Mouse (Mus musculus) hindbrain, embryonic 10.5 days (tissue): Measurements from ENCODE around the gene Crxos. TPM values are rescaled to one million over a fixed set of nuclear protein-coding genes. Genes with fewer than 3 reads are reported as not detected.
"Not testable (repeated sequence)": the region's sequence is repeated elsewhere in the genome, so short reads cannot be mapped to it uniquely, and the experiment has no call there.

Experiments
- DNase-seq: peaks from one replicate; pipeline ENCODE4 v3.0.0-alpha.2; 2017; ENCODE audit warnings: low spot score
- H3K27ac ChIP-seq: fragments of 300-500 bp; sonication (generic); 2 replicates; pipeline ENCODE4 v1.5.1; 2016; ENCODE audit warnings: mild to moderate bottlenecking, moderate library complexity
- H3K27me3 ChIP-seq: fragments of 300-500 bp; sonication (generic); 2 replicates; pipeline ENCODE4 v1.6.1; 2016; ENCODE audit warnings: mild to moderate bottlenecking; ENCODE audit not compliant: poor library complexity, insufficient read depth, severe bottlenecking
- H3K36me3 ChIP-seq: fragments of 300-500 bp; sonication (generic); 2 replicates; pipeline ENCODE4 v1.6.1; 2016; ENCODE audit warnings: mild to moderate bottlenecking, moderate library complexity
- H3K4me1 ChIP-seq: fragments of 300-500 bp; sonication (generic); replicated peaks from 2 replicates; pipeline ENCODE4 v1.6.1; 2016; ENCODE audit warnings: mild to moderate bottlenecking
- H3K4me3 ChIP-seq: fragments of 300-500 bp; sonication (generic); 2 replicates; pipeline ENCODE4 v1.5.1; 2016; ENCODE audit warnings: mild to moderate bottlenecking, moderate library complexity
- H3K9me3 ChIP-seq: fragments of 300-500 bp; sonication (generic); 2 replicates; pipeline ENCODE4 v1.6.1; 2016; ENCODE audit warnings: mild to moderate bottlenecking, moderate library complexity
- WGBS: fragments of 180-500 bp; shearing (Covaris S2); methylation state at CpG from one replicate; pipeline ENCODE4 v1.1.7; 2016; 5-methylcytosine and 5-hydroxymethylcytosine counted together
- polyA plus RNA-seq: library from polyadenylated mRNA; unstranded; fragments of >200 nt; fragmentation: Nextera tagmentation; extraction: Ambion mirVana; gene quantifications from 2 replicates; pipeline ENCODE4 v1.2.1, GENCODE M21; 2016

Crxos gene
- polyA plus RNA-seq, 1 experiment from 2014 or later = not detected

DNA sequence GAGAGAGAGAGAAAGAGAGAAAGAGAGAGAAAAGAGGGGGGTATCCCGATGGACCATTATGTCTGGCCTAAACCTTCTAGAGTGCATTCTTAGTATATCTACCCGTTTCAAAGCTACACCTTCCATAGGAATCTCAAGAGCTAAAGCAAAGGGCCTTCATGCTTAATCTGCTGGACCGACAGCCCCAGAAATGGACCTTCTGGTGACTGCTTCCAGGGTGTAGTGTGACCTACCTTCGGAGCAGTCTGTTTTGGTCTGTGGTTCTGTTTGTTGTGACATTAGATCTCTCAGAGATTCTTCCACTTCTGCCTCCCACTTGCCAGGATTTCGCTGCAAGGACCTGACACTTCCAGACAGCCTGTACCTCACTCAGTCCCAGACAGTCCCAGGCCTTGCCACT lies 28.1 kb downstream of the Crxos start:
- DNase-seq = no peak
- Histone ChIP-seq H3K4me3 (no peak overlapping the region), H3K36me3 (no peaks in the 10 kb centered on the region), H3K27ac (no peak overlapping the region), H3K9me3 (no peaks in the 10 kb centered on the region), H3K27me3 (no peaks in the 10 kb centered on the region), H3K4me1 (peaks cover 3% of the 10 kb centered on the region; the same call in 1 of the 2 replicates)
- WGBS = 85% methylated on average over 5 of the region's 5 CpGs

DNA sequence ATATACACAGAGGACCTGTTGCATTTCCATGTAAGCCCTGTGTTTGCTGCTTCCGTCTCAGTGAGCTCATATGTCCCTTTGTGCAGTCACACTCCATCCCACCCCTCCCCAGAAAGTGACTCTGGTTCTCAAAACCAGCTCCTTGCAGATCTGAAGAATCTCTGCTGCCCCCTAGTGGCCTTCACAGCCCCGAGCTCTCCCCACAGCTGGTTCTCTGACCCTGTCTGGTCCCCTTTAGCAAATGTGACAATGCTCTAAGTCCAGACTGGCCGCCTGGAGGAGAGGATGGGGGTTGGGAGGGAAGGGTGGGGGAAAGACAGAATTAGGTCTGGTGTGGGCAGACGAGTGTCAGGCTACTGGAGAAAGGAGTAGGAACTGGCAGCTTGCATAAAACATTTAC lies 29.8 kb downstream of the Crxos start:
- H3K4me3 ChIP-seq = no peak overlapping the region
- H3K27ac ChIP-seq = no peak overlapping the region
- 0% methylated on average over 4 of the region's 4 CpGs for WGBS

DNA sequence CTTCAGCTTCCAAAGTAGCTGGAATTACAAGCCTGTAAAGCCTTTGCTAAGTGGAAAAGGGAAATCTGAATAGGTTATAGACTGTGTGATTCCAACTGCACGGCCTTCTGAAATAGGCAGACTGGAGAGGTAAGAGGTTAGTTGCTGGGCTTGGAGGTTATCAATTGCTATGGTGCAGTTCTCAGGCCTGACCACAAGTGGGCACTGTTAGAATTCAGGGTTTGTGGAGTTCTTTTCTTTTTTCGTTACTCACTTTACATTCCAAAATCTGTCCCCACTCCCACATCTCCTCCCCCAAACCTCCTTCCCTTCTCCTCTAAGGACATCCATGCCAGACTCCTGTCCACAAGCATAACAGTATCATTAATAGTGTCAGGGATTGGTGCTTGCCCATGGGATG lies 31.8 kb downstream of the Crxos start:
- WGBS = 55% methylated on average over 2 of the region's 2 CpGs
- no peaks in the 10 kb centered on the region for H3K9me3 ChIP-seq
- H3K27me3 ChIP-seq = no peaks in the 10 kb centered on the region
- peaks cover 34% of the 10 kb centered on the region for H3K36me3 ChIP-seq
- H3K4me3 ChIP-seq = no peak overlapping the region
- DNase-seq = peak; percentile 40
- H3K4me1 ChIP-seq = peaks cover 3% of the 10 kb centered on the region; the same call in 1 of the 2 replicates
- no peak overlapping the region for H3K27ac ChIP-seq

More for the DNA sequence above, 29.8 kb downstream of the Crxos start:
- H3K36me3 ChIP-seq = peaks cover 13% of the 10 kb centered on the region
- peaks cover 3% of the 10 kb centered on the region; the same call in 1 of the 2 replicates for H3K4me1 ChIP-seq
- no peaks in the 10 kb centered on the region for H3K9me3 ChIP-seq
- peak; percentile 88 for DNase-seq
- H3K27me3 ChIP-seq = no peaks in the 10 kb centered on the region

DNA sequence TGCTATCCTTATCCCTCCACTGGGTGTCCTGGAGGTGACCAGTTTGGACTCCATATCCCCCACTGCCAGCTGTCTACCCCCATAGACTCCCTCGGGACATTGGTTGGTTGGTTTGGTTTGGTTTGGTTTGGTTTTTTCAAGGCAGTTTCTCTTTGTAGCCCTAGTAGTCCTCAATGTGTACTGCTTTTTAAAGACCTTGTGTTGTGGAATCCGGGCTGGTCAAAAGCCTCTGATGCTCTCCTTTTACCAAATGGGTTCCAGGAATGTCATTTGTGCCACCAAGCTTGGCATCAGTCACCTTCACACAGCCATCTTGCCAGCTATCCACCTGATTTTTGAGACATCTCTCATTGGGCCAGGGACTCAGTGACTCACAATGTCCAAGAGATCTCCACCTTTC lies 32.3 kb downstream of the Crxos start:
- no peak for DNase-seq
- no peak overlapping the region for H3K4me3 ChIP-seq

DNA sequence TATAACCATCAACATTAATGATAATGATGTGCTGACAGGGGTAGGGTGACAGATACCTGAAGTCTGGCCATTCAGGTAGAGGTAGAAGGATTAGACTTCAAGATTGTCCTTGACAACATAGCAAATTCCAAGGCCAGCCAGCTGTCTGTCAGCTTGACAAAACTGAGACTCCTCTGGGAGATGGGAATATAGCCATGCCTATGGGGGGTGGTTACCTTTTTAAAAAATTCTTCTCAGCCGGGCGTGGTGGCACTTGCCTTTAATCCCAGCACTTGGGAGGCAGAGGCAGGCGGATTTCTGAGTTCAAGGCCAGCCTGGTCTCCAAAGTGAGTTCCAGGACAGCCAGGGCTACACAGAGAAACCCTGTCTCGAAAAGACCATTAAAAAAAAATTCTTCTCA lies 33.3 kb downstream of the Crxos start:
- Histone ChIP-seq H3K36me3 (peaks cover 48% of the 10 kb centered on the region), H3K4me1 (peaks cover 11% of the 10 kb centered on the region)
- H3K9me3 ChIP-seq, H3K4me3 ChIP-seq, H3K27me3 ChIP-seq, DNase-seq, H3K27ac ChIP-seq: not testable (repeated sequence)
- 86% methylated on average over 4 of the region's 4 CpGs for WGBS

More for the DNA sequence above, 32.3 kb downstream of the Crxos start:
- Histone ChIP-seq H3K4me1 (peaks cover 3% of the 10 kb centered on the region; the same call in 1 of the 2 replicates), H3K36me3 (peaks cover 39% of the 10 kb centered on the region), H3K9me3 (no peaks in the 10 kb centered on the region), H3K27me3 (no peaks in the 10 kb centered on the region), H3K27ac (no peak overlapping the region)
- 85% methylated on average over 2 of the region's 2 CpGs for WGBS

DNA sequence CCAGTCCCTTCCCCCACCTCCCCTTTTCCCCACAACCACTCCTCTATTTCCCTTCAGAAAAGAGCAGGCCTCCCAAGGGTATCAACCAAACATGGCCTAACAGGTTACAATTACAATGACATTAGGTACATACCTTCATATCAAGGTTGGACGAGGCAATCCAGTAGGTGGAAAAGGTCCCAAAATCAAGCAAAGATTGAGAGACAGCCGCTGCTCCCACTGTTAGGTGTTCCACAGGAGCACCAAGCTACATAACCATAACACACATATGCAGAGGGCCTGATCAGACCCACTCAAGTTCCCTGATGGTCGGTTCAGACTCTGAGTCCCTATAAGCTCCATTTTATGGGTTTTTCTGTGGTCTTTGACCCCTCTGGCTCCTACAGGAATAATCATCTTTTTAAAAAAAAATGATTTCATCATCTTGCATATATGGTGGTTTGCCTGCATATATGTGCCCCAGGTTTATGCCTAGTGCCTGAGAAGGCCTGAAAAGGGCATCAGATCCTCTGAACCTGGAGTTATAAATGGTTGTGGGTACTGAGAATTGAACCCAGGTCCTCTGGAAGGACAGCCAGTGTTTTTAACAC lies 33.8 kb downstream of the Crxos start:
- H3K27ac ChIP-seq = no peak overlapping the region
- no peaks in the 10 kb centered on the region for H3K27me3 ChIP-seq
- WGBS = 90% methylated on average over 3 of the region's 3 CpGs
- no peak for DNase-seq
- H3K4me3 ChIP-seq = no peak overlapping the region
- H3K4me1 ChIP-seq = peaks cover 16% of the 10 kb centered on the region
- no peaks in the 10 kb centered on the region for H3K9me3 ChIP-seq
- peaks cover 50% of the 10 kb centered on the region for H3K36me3 ChIP-seq

DNA sequence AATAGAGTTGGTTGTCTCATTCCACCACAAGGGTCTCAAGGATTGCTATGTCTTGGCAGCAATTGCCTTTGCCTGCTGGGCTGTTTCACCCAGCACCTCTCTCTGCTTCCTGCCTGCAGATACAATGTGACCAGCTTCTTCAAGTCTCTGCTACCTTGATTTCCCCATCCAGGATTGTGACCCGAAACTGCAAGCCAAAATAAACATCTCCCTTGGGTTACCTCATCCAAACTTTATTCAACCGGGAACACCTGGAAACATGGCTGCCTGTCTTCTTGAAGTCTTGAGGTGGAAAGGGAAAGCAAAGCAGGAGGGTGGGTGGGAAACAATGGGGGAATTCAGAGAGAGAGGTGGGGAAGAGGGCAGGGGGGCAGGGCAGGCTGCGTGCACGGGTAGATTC lies 34.6 kb downstream of the Crxos start:
- DNase-seq = no peak
- Histone ChIP-seq H3K27ac (no peak overlapping the region), H3K36me3 (peaks cover 50% of the 10 kb centered on the region), H3K4me3 (no peak overlapping the region), H3K4me1 (peaks cover 21% of the 10 kb centered on the region), H3K9me3 (no peaks in the 10 kb centered on the region), H3K27me3 (no peaks in the 10 kb centered on the region)
- WGBS = 76% methylated on average over 4 of the region's 4 CpGs

DNA sequence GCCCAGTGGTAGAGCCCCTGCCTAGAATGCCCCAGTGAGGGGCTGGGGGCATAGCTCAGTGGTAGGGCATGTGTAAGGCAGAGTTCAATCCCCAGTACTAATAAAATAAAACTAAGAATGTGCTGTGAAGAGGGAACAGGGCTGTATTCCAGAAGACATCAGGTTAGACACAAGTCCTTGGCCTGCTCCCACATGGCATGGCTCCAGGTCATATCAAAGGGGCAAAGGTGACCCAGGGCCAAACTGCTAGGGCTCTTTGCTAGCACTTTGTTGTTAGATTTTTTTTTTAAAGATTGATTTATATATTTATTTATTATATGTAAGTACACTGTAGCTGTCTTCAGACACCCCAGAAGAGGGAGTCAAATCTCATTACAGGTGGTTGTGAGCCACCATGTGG lies 36.0 kb downstream of the Crxos start:
- H3K27ac ChIP-seq = no peak overlapping the region
- H3K4me1 ChIP-seq = peaks cover 23% of the 10 kb centered on the region
- peaks cover 50% of the 10 kb centered on the region for H3K36me3 ChIP-seq
- DNase-seq = no peak
- no peaks in the 10 kb centered on the region for H3K9me3 ChIP-seq
- H3K27me3 ChIP-seq = peaks cover 3% of the 10 kb centered on the region
- no peak overlapping the region for H3K4me3 ChIP-seq

DNA sequence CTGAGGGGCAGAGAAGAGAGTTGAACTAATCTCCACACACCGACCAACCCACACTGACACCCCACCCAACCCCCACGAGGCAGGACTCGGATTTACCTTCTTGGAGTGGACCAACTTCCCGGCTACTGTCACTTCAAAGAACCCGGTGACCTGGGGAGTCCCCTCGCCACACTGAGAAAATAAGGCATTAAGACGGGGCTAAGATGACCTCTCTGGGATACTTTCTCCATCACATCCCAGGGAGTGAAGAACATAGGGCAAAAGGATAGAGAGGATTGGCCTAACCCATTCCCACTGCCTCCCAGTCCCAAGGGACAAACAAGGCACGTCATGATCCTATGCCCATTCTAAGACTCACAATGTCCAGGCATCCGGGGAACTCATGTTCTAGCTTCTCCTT lies 37.5 kb downstream of the Crxos start:
- H3K27ac ChIP-seq = no peak overlapping the region
- peak overlapping the region; percentile 72; the same call in 1 of the 2 replicates for H3K4me3 ChIP-seq
- peaks cover 50% of the 10 kb centered on the region for H3K36me3 ChIP-seq
- WGBS = 91% methylated on average over 9 of the region's 9 CpGs
- H3K9me3 ChIP-seq = no peaks in the 10 kb centered on the region
- peaks cover 23% of the 10 kb centered on the region for H3K4me1 ChIP-seq
- peaks cover 7% of the 10 kb centered on the region for H3K27me3 ChIP-seq
- no peak for DNase-seq

DNA sequence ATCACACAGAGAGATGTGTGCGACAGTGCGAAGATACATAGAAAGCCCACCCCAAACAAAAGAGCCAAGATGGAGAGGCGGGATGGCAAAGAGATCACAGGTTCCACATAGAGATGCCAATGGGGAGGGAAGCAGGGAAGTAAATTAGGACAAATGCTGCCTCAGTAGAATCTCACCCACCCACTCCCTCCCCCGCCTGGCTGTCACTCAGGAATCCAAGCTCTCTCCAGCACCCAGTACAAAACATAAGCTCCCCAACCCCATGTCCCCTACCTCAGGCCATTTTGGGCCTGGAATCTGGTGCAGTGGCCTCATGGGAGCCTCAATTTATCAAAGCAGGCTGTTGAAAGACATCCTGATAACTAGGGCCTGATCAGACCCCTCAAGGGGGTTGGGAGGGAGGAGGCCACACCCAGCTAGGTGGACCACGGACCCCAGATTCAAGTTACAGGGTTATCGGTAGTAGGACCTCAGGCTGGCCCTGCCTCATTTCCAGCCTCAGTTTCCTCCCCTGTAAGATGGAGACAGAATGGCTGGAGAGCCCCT lies 38.3 kb downstream of the Crxos start:
- WGBS = 92% methylated on average over 6 of the region's 6 CpGs
- H3K27ac ChIP-seq = peak overlapping the region; percentile 98; the same call in 1 of the 2 replicates

DNA sequence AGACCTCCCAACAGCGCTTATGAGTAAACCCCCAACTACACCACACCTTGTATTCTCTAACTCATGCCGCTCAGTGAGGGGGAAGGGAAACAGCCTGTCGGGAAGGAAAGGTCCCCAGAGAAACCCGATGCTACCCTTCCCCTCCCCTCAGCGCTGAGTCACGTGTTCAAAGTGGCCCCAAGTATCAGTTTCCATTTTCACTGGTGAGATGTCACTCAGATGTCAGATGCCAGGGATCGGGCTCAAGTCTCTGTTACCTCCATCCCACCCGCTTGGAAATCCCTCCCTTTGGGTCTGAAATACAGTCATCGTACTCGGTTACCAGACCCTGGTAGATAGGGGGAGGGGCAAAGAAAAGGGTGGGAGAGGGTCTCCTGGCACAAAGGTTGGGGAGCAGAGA lies 39.4 kb downstream of the Crxos start:
- DNase-seq = peak; percentile 71
- 2% methylated on average over 10 of the region's 10 CpGs for WGBS

More for the DNA sequence above, 38.3 kb downstream of the Crxos start:
- no peaks in the 10 kb centered on the region for H3K9me3 ChIP-seq
- H3K27me3 ChIP-seq = peaks cover 7% of the 10 kb centered on the region
- peaks cover 23% of the 10 kb centered on the region for H3K4me1 ChIP-seq
- DNase-seq = no peak
- peaks cover 50% of the 10 kb centered on the region for H3K36me3 ChIP-seq
- peak overlapping the region; percentile 72 for H3K4me3 ChIP-seq

DNA sequence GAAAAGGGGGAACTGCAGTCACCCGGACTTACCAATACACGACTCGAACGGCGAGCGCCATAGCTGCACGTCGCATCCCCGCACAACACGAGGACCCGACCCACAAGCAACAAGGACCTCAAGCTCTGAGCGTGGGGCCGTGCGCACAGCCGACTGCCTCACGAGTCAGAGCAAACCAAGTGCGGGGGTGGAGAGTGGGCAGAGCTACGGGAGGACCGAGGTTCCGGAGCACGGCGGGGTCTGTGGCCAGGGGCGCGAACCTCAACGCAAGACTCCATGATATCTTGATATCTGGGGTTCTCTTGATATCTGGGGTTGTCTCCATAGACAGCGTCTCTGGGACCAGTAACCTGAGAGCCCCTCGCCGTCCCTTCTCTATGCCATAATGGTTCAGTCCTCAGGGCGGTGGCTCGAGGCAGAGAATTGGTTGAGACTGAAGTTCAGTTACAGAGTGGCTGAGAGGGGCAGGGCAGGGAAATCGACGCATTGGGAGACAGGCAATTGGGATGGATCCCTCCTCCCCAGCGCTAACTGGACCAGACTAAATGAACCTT lies 39.9 kb downstream of the Crxos start, which contains the start of gene Selenow:
Gene Selenow (minus strand): TSS at position 183 of the 554 bp plus-strand sequence.
- no peaks in the 10 kb centered on the region for H3K9me3 ChIP-seq
- peaks cover 7% of the 10 kb centered on the region for H3K27me3 ChIP-seq
- peak; percentile 93 for DNase-seq
- peak within 1 kb of the TSS; percentile 72 for H3K4me3 ChIP-seq
- peaks cover 35% of the 10 kb centered on the region for H3K36me3 ChIP-seq
- peak within 1 kb of the TSS; percentile 98 for H3K27ac ChIP-seq
- peaks cover 23% of the 10 kb centered on the region for H3K4me1 ChIP-seq
- under 1% methylated on average over 33 of the region's 33 CpGs for WGBS

More for the DNA sequence above, 39.4 kb downstream of the Crxos start:
- Histone ChIP-seq H3K9me3 (no peaks in the 10 kb centered on the region), H3K36me3 (peaks cover 40% of the 10 kb centered on the region), H3K4me1 (peaks cover 23% of the 10 kb centered on the region), H3K27me3 (peaks cover 7% of the 10 kb centered on the region), H3K4me3 (peak overlapping the region; percentile 72), H3K27ac (peak overlapping the region; percentile 98)

DNA sequence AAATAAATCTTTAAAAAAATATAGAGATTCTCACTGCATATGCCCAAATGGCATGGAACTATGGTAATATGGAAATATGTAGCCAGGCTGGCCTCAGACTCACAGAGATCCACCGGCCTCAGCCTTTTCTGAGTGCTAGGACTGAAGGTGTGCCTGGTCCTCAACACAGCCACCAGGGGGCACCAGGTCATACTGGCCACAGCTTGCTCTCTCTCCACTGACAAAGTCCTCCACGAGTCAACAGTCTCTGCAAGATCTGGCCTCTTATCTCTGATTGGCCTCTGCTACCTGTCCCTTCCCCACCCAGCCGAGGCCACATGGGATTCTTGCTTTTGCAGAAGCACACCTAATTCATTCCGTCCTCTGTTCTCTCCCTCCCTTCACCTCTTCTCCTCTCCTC lies 47.5 kb downstream of the Crxos start:
- H3K36me3 ChIP-seq = peaks cover 2% of the 10 kb centered on the region
- no peak overlapping the region for H3K4me3 ChIP-seq
- peaks cover 6% of the 10 kb centered on the region for H3K9me3 ChIP-seq
- H3K4me1 ChIP-seq = no peaks in the 10 kb centered on the region
- no peaks in the 10 kb centered on the region for H3K27me3 ChIP-seq
- DNase-seq = peak; percentile 36
- WGBS = 45% methylated on average over 4 of the region's 4 CpGs
- no peak overlapping the region for H3K27ac ChIP-seq
